Mouse (Mus musculus): Measurements from ENCODE around the gene Ap1m2.

Gene Ap1m2

GRCm38 (mm10) chr9:21312134-21312533 is at the start of gene Ap1m2:
Gene Ap1m2, minus strand, starts transcription at chr9:21312337.
- no peak for DNase-seq

GRCm38 (mm10) chr9:21356981-21357718 is 45.0 kb upstream of the Ap1m2 start:
- peak; percentile 26 for DNase-seq

GRCm38 (mm10) chr9:21354796-21355195 is 42.7 kb upstream of the Ap1m2 start:
- no peak for DNase-seq

- DNase-seq, result no peak
Observed at GRCm38 (mm10) chr9:21353373-21353686, 41.2 kb upstream of the Ap1m2 start.

GRCm38 (mm10) chr9:21352463-21353372 is 40.6 kb upstream of the Ap1m2 start:
- no peak for DNase-seq

- no peak for DNase-seq
Observed at GRCm38 (mm10) chr9:21351702-21352377, 39.7 kb upstream of the Ap1m2 start.

- no peak for DNase-seq
Observed at GRCm38 (mm10) chr9:21351178-21351577, 39.0 kb upstream of the Ap1m2 start.

GRCm38 (mm10) chr9:21348152-21348551 is 36.0 kb upstream of the Ap1m2 start:
- DNase-seq, result no peak

GRCm38 (mm10) chr9:21346627-21347365 is 34.7 kb upstream of the Ap1m2 start:
- DNase-seq, result no peak

- DNase-seq, result no peak
Observed at GRCm38 (mm10) chr9:21340411-21340810, 28.3 kb upstream of the Ap1m2 start.

- no peak for DNase-seq
Observed at GRCm38 (mm10) chr9:21337652-21338051, 25.5 kb upstream of the Ap1m2 start.

GRCm38 (mm10) chr9:21336491-21336890 is 24.4 kb upstream of the Ap1m2 start:
- no peak for DNase-seq

- no peak for DNase-seq
Observed at GRCm38 (mm10) chr9:21335391-21335790, 23.3 kb upstream of the Ap1m2 start.

GRCm38 (mm10) chr9:21334747-21335146 is 22.6 kb upstream of the Ap1m2 start:
- DNase-seq, result no peak

- no peak for DNase-seq
Observed at GRCm38 (mm10) chr9:21333523-21333922, 21.4 kb upstream of the Ap1m2 start.

- no peak for DNase-seq
Observed at GRCm38 (mm10) chr9:21332161-21333061, 20.3 kb upstream of the Ap1m2 start.

GRCm38 (mm10) chr9:21331365-21332140 is 19.4 kb upstream of the Ap1m2 start:
- no peak for DNase-seq

GRCm38 (mm10) chr9:21329699-21330289 is 17.7 kb upstream of the Ap1m2 start:
- DNase-seq, result no peak

- DNase-seq, result no peak
Observed at GRCm38 (mm10) chr9:21329041-21329440, 16.9 kb upstream of the Ap1m2 start.

- DNase-seq, result no peak
Observed at GRCm38 (mm10) chr9:21328041-21328440, 15.9 kb upstream of the Ap1m2 start.

GRCm38 (mm10) chr9:21327569-21327968 is 15.4 kb upstream of the Ap1m2 start:
- no peak for DNase-seq
